Mouse (Mus musculus): ENCODE measurements around the gene Rab17.

DNA sequence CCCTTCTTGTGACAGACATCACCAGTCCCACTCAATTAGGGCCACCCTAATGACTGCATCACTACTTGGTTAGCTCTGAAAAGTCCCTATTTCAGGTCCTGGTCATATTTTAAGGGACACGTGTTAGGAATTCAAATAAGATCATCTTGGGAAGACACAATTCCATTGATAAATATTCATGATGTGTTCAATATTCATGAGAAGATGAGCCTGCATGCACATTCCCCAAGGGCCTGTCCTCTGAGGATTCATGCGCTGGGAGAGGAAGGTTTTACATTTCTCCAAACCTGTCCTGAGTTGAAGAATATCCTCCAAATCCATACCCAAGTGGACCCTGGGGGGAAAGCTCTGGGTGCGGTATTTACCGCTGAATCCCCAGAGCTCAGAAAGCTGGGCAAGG, 6.5 kb upstream of the Rab17 start:
- TF ChIP-seq MAZ (IDR thresholded peaks at IDR 0.05; ENCODE audit: low read depth, low read length) (no peak), TAL1 (IDR thresholded peaks at IDR 0.05; ENCODE audit: low read length) (no peak), POLR2AphosphoS5 (IDR thresholded peaks at IDR 0.05; ENCODE audit: borderline replicate concordance, low read depth, low read length) (no peak), NELFE (IDR thresholded peaks at IDR 0.05; ENCODE audit: low read depth, low read length) (no peak), NRF1 (IDR thresholded peaks at IDR 0.05; ENCODE audit: insufficient read depth, low read depth, low read length, poor library complexity, severe bottlenecking) (no peak)

Measured in MEL (cell line).